Mouse (Mus musculus): ENCODE results near the gene Smim8.

- TF ChIP-seq POLR2A (IDR thresholded peaks at IDR 0.05; ENCODE audit: borderline replicate concordance, extremely low read depth, insufficient read depth, insufficient read length, poor library complexity, severe bottlenecking): no peak
- no peak for TF ChIP-seq CTCF (IDR thresholded peaks at IDR 0.05; ENCODE audit: borderline replicate concordance, extremely low read depth, insufficient read depth, insufficient read length)
These were observed 41.7 kb upstream of the Smim8 start for GRCm38 (mm10) chr4:34819904-34820303.

Measured in brain, embryonic 14.5 days (tissue).